Mouse (Mus musculus) heart, adult 2 months (tissue): ENCODE data around the gene Borcs7.

ENCODE experiments used
- CTCF ChIP-seq: fragments of 200-600 bp; IDR thresholded peaks from 2 replicates; pipeline ENCODE4 v1.8.1; 2022; ENCODE audit warnings: antibody characterized with exemption, mild to moderate bottlenecking, moderate library complexity
- POLR2A ChIP-seq: fragments of 200-500 bp; IDR thresholded peaks from 2 replicates; pipeline ENCODE4 v1.6.1; 2011; ENCODE audit warnings: mild to moderate bottlenecking, low read depth, low read length, control low read depth; ENCODE audit not compliant: insufficient read depth

GRCm38 (mm10) chr19:46647254-46647653 lies 42.5 kb upstream of the Borcs7 start:
- no peak for TF ChIP-seq POLR2A
- no peak for TF ChIP-seq CTCF
